Mouse (Mus musculus): ENCODE results near the gene Pdss2. TPM values are rescaled to one million over a fixed set of nuclear protein-coding genes. Genes with fewer than 3 reads are reported as not detected.

Gene Pdss2
- total RNA-seq, 2 experiments from 2014 or later, result 16.0 to 17.7 TPM

Other genes with a start within 250 kb of the Pdss2 start
- gene Sobp, start 47.0 kb upstream of the Pdss2 start, total RNA-seq (2021), result 10 to 100 TPM; 80.1 to 85.0 TPM
- 1 to 10 TPM; 1.4 to 2.2 TPM for gene 9030612E09Rik, start 46.8 kb upstream of the Pdss2 start, total RNA-seq (2021)

Measured in layer of hippocampus, postnatal 14 days (tissue).